Mouse (Mus musculus): ENCODE measurements around the gene Zfp12. TPM values are rescaled to one million over a fixed set of nuclear protein-coding genes. Genes with fewer than 3 reads are reported as not detected.

Zfp12 gene
- 30.6 TPM for total RNA-seq (2023)

DNA sequence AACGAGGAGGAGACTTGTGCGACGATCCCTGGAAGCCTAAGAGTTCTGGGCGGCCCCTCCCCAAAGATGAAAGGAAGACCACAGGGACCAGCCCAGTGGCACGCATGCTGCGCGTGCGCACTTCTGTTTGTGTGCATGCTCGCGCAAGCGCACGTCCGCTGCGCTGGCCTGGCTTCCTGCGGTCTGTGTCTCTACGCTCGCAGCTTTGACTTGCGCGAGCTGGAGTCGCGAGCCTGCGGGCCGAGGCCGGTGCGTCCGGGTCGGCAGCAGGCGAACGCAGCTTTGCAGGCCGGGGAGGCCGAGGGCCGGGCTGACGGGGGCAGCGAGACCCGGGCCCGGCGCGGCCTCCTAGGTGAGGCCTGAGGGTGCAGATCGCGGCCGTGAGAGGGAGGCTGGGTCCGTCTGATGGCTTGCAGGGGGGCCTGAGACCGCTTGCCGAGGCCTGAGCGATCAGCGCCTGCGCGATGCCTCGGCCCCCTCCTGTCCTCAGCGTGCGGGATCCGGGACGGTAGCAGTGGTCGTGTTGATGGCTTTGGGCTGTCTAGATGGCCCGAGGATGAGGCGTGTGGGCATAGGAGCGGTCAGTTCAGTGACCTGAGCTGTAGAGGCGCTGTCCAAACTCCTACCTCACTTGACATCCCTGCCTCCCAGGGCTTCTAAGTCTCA lies at the start of gene Zfp12:
Zfp12 (plus strand) TSS at position 136 of the 666 bp plus-strand sequence.

DNA sequence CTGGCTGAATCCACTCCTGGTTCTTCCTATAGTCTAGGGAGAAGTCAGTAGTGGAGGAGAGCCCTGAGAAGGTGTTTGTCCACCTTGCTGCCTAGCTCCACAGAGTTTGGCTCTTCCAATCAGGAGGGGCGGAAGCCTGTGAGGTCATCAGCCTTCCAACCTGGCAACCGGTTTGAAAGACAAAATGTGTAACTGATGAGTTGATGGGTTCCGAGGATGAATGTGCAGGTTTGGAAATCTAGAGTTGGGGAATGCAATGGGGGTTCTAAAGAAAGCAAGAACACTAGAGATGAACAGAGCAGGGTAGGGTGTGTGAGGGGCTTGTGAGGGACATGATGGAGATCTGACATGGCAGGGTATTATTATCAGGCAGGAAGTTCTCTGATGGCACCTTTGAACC lies 8.2 kb upstream of the Zfp12 start, which contains the start of gene Spdye4a:
Spdye4a (minus strand) TSS at position 101 of the 400 bp plus-strand sequence.

DNA sequence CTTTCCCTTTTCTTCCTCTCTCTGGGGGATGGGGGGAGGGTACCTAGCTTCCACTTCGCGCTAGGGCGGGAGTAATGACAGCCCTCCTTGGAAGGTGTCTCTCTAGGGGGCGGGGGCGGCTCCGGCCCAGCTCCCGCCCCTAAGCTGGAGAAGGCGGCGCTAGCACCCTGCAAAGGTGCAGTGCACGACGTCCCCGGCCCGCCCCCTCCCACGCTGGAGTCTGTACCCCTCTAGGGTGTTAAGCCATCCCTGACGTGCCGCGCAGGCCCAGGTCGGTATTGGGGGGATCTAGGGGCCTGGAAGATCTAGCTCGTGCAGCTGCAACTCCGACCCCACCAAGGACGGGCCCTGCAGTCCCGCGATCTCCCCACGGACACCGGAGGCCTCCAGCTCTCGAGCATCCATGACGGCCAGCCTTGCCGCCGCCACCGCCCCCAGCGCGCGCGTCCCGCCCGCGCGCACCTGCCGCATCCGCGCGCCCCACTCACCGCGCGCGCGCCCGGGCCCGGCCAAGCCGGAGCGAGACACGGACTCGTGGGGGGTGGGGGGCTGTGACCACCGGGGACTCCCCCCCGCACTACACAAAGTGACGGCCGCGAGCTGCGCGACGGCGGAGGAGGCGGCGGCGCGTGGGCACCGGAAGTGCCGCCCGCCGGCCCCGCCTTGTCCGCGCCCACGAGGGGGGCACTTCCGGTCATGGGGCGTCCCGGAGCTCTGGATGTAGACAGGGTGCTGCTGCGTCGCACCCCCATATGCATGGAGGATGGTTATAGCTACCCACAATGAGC lies 34.6 kb downstream of the Zfp12 start, which contains the start of gene Zfp316:
Zfp316 (minus strand) TSS at position 660 of the 788 bp plus-strand sequence.

DNA sequence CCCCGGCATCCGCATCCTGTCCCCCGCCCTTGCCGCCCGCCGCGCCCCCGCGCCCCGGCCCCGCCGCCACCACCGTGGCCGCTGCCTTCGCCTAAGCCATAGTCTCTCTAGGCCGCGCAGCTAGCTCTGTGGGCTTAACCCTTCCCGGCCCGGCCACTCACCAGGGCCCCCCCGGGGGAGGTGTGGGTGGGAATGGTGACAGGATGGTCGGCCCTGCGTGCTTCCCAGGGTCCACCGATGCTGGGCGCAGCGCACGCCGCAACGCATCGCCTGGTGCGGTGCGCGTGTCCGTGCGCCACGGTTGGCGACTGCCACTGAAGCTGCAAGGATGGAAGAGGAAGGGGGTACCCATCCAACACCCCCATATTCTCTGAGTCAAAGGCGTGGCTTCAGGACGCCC lies 58.4 kb downstream of the Zfp12 start, which contains the start of gene Zfp853:
Zfp853 (minus strand) TSS at position 220 of the 400 bp plus-strand sequence.

Other genes starting within 250 kb of the Zfp12 start
- gene Rnf216, start 122.2 kb upstream of the Zfp12 start, total RNA-seq (2023) = 9.7 TPM
- gene Olfr718-ps1, start 87.6 kb upstream of the Zfp12 start, total RNA-seq (2023) = 0.31 TPM
- gene Rbak, start 54.4 kb upstream of the Zfp12 start, total RNA-seq (2023) = 10.6 TPM
- not detected for gene Spdye4b, start 54.1 kb upstream of the Zfp12 start, total RNA-seq (2023)
- not detected for gene Spdye4a, start 8.3 kb upstream of the Zfp12 start, total RNA-seq (2023)
- gene Zfp316, start 34.9 kb downstream of the Zfp12 start, total RNA-seq (2023) = 2.0 TPM
- gene Zfp853, start 58.5 kb downstream of the Zfp12 start, total RNA-seq (2023) = 0.46 TPM
- gene E130309D02Rik, start 80.2 kb downstream of the Zfp12 start, total RNA-seq (2023) = 32.6 TPM
- 62.1 TPM for gene Zdhhc4, start 94.1 kb downstream of the Zfp12 start, total RNA-seq (2023)
- gene Grid2ip, start 122.2 kb downstream of the Zfp12 start, total RNA-seq (2023) = not detected
- 27.3 TPM for gene Kdelr2, start 168.7 kb downstream of the Zfp12 start, total RNA-seq (2023)
- gene Daglb, start 229.4 kb downstream of the Zfp12 start, total RNA-seq (2023) = 9.5 TPM